Mouse (Mus musculus) MEL (cell line): Measurements from ENCODE around the gene Gpr15.
A peak's percentile ranks its signal among the peaks of the same experiment; 100 is the strongest.

Source experiments
- GABPA ChIP-seq: IDR thresholded peaks from 2 replicates; pipeline ENCODE4 v1.6.1; 2012; ENCODE audit warnings: low read depth, mild to moderate bottlenecking, inconsistent platforms, low read length, improper control_type of control experiment, moderate library complexity
- HCFC1 ChIP-seq: IDR thresholded peaks from 2 replicates; pipeline ENCODE4 v1.6.1; 2012; ENCODE audit warnings: low read depth, mild to moderate bottlenecking, inconsistent platforms, low read length, improper control_type of control experiment, moderate library complexity
- MAX ChIP-seq: IDR thresholded peaks from 2 replicates; pipeline ENCODE4 v1.6.1; 2011; ENCODE audit warnings: low read length, improper control_type of control experiment
- ZNF384 ChIP-seq: IDR thresholded peaks from 2 replicates; pipeline ENCODE4 v1.6.1; 2012; ENCODE audit warnings: low read depth, mild to moderate bottlenecking, inconsistent platforms, low read length, improper control_type of control experiment

DNA sequence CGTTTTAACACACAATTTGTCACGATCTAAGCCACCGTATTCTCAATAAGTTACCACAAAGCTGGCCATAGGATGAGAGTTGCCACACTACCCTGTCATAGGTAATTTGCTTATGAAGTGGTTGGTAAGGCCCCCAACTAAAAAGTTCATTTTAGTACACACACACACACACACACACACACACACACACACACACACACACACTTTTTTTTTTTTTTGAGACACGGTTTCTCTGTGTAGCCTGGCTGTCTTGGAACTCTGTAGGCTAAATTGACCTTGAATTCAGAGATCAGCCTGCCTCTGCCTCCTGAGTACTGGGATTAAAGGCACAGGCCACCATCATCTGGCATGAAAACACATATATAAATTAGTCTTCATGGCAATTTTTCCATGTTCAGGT is 35.0 kb downstream of the Gpr15 start:
- peak; percentile 52 for TF ChIP-seq ZNF384
- TF ChIP-seq GABPA: no peak
- TF ChIP-seq HCFC1: no peak
- TF ChIP-seq MAX: no peak
